Mouse (Mus musculus): ENCODE measurements around the gene Dlat. TPM values are rescaled to one million over a fixed set of nuclear protein-coding genes. Genes with fewer than 3 reads are reported as not detected.

Dlat gene
- polyA plus RNA-seq, 1 experiment, result 5.2 TPM

- Histone ChIP-seq H3K27me3 (ENCODE audit: control insufficient read depth, insufficient read depth, low read length) (no peaks in the 10 kb centered on the region), H3K4me3 (ENCODE audit: extremely low read depth, insufficient read depth, insufficient read length) (peak within 1 kb of the TSS; percentile 85), H3K4me1 (ENCODE audit: control insufficient read depth, insufficient read depth, insufficient read length) (peaks cover 5% of the 10 kb centered on the region), H3K27ac (ENCODE audit: insufficient read depth, low read length) (peak within 1 kb of the TSS; percentile 84), H3K36me3 (ENCODE audit: control insufficient read depth, insufficient read depth, low read length) (peaks cover 15% of the 10 kb centered on the region)
- peak; percentile 91 to 92 for DNase-seq (ENCODE audit: low read depth in 1 of 2, low spot score in 2 of 2)
- WGBS, result under 1% methylated on average over 48 of the region's 48 CpGs
- TF ChIP-seq POLR2A (IDR thresholded peaks at IDR 0.05; ENCODE audit: low read depth, low read length) (peak; percentile 62), CTCF (IDR thresholded peaks at IDR 0.05; ENCODE audit: extremely low read depth, insufficient read depth, insufficient read length, insufficient replicate concordance) (no peak)
Measured at GRCm38 (mm10) chr9:50603189-50603997, 56.2 kb downstream of the Dlat start, which contains the start of the genes Sdhd and Timm8b. Gene Sdhd, minus strand, starts transcription at chr9:50603812. Gene Timm8b, plus strand, starts transcription at chr9:50603910.

GRCm38 (mm10) chr9:50602055-50602845 lies 57.3 kb downstream of the Dlat start:
- TF ChIP-seq CTCF (IDR thresholded peaks at IDR 0.05; ENCODE audit: extremely low read depth, insufficient read depth, insufficient read length, insufficient replicate concordance), result no peak
- TF ChIP-seq POLR2A (IDR thresholded peaks at IDR 0.05; ENCODE audit: low read depth, low read length), result no peak
- 71% methylated on average over 7 of the region's 7 CpGs for WGBS
- no peak for DNase-seq (ENCODE audit: low read depth in 1 of 2, low spot score in 2 of 2)
- Histone ChIP-seq H3K36me3 (ENCODE audit: control insufficient read depth, insufficient read depth, low read length) (peaks cover 20% of the 10 kb centered on the region), H3K4me3 (ENCODE audit: extremely low read depth, insufficient read depth, insufficient read length) (no peak overlapping the region), H3K27me3 (ENCODE audit: control insufficient read depth, insufficient read depth, low read length) (no peaks in the 10 kb centered on the region), H3K27ac (ENCODE audit: insufficient read depth, low read length) (no peak overlapping the region), H3K4me1 (ENCODE audit: control insufficient read depth, insufficient read depth, insufficient read length) (peaks cover 5% of the 10 kb centered on the region)

DNA sequence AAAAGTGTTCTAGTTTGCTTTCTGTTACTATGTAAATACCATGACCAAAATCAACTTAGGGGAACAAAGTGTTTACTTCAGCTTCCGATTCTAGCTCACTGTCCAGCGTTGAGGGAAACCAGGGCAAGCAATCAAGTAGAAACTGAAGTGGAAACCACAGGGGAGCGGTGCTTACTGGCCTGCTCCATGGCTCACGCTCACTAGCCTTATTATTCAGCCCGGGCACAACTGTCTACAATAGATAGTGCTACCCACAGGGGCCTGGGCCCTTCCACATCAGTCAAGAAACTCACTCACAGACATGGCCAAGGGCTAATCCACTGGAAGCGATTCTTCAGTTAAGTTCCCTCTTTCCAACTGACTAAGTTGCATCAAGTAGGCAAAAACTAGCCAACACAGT lies 58.0 kb downstream of the Dlat start:
- no peaks in the 10 kb centered on the region for H3K27me3 ChIP-seq (ENCODE audit: control insufficient read depth, insufficient read depth, low read length)
- peaks cover 5% of the 10 kb centered on the region for H3K4me1 ChIP-seq (ENCODE audit: control insufficient read depth, insufficient read depth, insufficient read length)
- no peak overlapping the region for H3K27ac ChIP-seq (ENCODE audit: insufficient read depth, low read length)
- DNase-seq (ENCODE audit: low read depth in 1 of 2, low spot score in 2 of 2), result no peak
- H3K4me3 ChIP-seq (ENCODE audit: extremely low read depth, insufficient read depth, insufficient read length), result no peak overlapping the region
- WGBS, result 67% methylated on average over 6 of the region's 6 CpGs
- peaks cover 26% of the 10 kb centered on the region for H3K36me3 ChIP-seq (ENCODE audit: control insufficient read depth, insufficient read depth, low read length)
- TF ChIP-seq CTCF (IDR thresholded peaks at IDR 0.05; ENCODE audit: extremely low read depth, insufficient read depth, insufficient read length, insufficient replicate concordance) (no peak), POLR2A (IDR thresholded peaks at IDR 0.05; ENCODE audit: low read depth, low read length) (no peak)

GRCm38 (mm10) chr9:50596973-50597372 lies 62.6 kb downstream of the Dlat start:
- WGBS, result 92% methylated on average over 8 of the region's 8 CpGs
- H3K27me3 ChIP-seq (ENCODE audit: control insufficient read depth, insufficient read depth, low read length), result no peaks in the 10 kb centered on the region
- no peak for TF ChIP-seq CTCF (IDR thresholded peaks at IDR 0.05; ENCODE audit: extremely low read depth, insufficient read depth, insufficient read length, insufficient replicate concordance)
- TF ChIP-seq POLR2A (IDR thresholded peaks at IDR 0.05; ENCODE audit: low read depth, low read length), result no peak
- H3K27ac ChIP-seq (ENCODE audit: insufficient read depth, low read length), result no peak overlapping the region
- no peak for DNase-seq (ENCODE audit: low read depth in 1 of 2, low spot score in 2 of 2)
- H3K4me1 ChIP-seq (ENCODE audit: control insufficient read depth, insufficient read depth, insufficient read length), result no peaks in the 10 kb centered on the region; the same call in 1 of the 2 replicates
- H3K36me3 ChIP-seq (ENCODE audit: control insufficient read depth, insufficient read depth, low read length), result peaks cover 33% of the 10 kb centered on the region
- H3K4me3 ChIP-seq (ENCODE audit: extremely low read depth, insufficient read depth, insufficient read length), result no peak overlapping the region

GRCm38 (mm10) chr9:50594794-50595417 lies 64.7 kb downstream of the Dlat start:
- Histone ChIP-seq H3K27ac (ENCODE audit: insufficient read depth, low read length) (no peak overlapping the region), H3K27me3 (ENCODE audit: control insufficient read depth, insufficient read depth, low read length) (no peaks in the 10 kb centered on the region), H3K36me3 (ENCODE audit: control insufficient read depth, insufficient read depth, low read length) (peaks cover 31% of the 10 kb centered on the region), H3K4me3 (ENCODE audit: extremely low read depth, insufficient read depth, insufficient read length) (no peak overlapping the region), H3K4me1 (ENCODE audit: control insufficient read depth, insufficient read depth, insufficient read length) (0 out of 2 replicates have a peak, but pooled peaks cover 2% of the 10 kb centered on the region)
- 91% methylated on average over 12 of the region's 12 CpGs for WGBS
- no peak for TF ChIP-seq CTCF (IDR thresholded peaks at IDR 0.05; ENCODE audit: extremely low read depth, insufficient read depth, insufficient read length, insufficient replicate concordance)
- no peak for TF ChIP-seq POLR2A (IDR thresholded peaks at IDR 0.05; ENCODE audit: low read depth, low read length)
- DNase-seq (ENCODE audit: low read depth in 1 of 2, low spot score in 2 of 2), result no peak

- TF ChIP-seq POLR2A (IDR thresholded peaks at IDR 0.05; ENCODE audit: low read depth, low read length), result no peak
- no peak; the same call in 1 of the 2 replicates for TF ChIP-seq CTCF (IDR thresholded peaks at IDR 0.05; ENCODE audit: extremely low read depth, insufficient read depth, insufficient read length, insufficient replicate concordance)
- Histone ChIP-seq H3K4me3 (ENCODE audit: extremely low read depth, insufficient read depth, insufficient read length) (no peak overlapping the region), H3K27ac (ENCODE audit: insufficient read depth, low read length) (no peak overlapping the region), H3K36me3 (ENCODE audit: control insufficient read depth, insufficient read depth, low read length) (peaks cover 25% of the 10 kb centered on the region), H3K27me3 (ENCODE audit: control insufficient read depth, insufficient read depth, low read length) (no peaks in the 10 kb centered on the region), H3K4me1 (ENCODE audit: control insufficient read depth, insufficient read depth, insufficient read length) (0 out of 2 replicates have a peak, but pooled peaks cover 2% of the 10 kb centered on the region)
- DNase-seq (ENCODE audit: low read depth in 1 of 2, low spot score in 2 of 2), result peak; percentile 35 to 41
- WGBS, result 85% methylated on average over 3 of the region's 3 CpGs
Measured at GRCm38 (mm10) chr9:50593544-50593943, 66.0 kb downstream of the Dlat start.
